Mouse (Mus musculus) Patski (cell line): ENCODE data around the gene Sorbs2. TPM values are rescaled to one million over a fixed set of nuclear protein-coding genes. Genes with fewer than 3 reads are reported as not detected.

Experiments used
- ATAC-seq: fragments of 100-300 bp; one replicate; pipeline ENCODE4 v1.8.0; 2021
- CTCF ChIA-PET: fragments of 350-600 bp; sonication (Branson Sonifier 250); formaldehyde crosslinking; loops from one replicate; lab custom pipeline; 2022; ENCODE audit warnings: inconsistent platforms; lab: Charles Lee
- POLR2A ChIA-PET: fragments of 350-600 bp; sonication (Branson Sonifier 250); formaldehyde crosslinking; loops from one replicate; lab custom pipeline; 2022; ENCODE audit warnings: antibody characterized with exemption, inconsistent platforms; lab: Charles Lee
- DNase-seq: peaks from one replicate; pipeline ENCODE4 v3.0.0-alpha.2; 2011; ENCODE audit warnings: low read depth, low spot score
- H3K27me3 ChIP-seq: fragments of 371-371 bp; one replicate; pipeline ENCODE4 v1.5.1; 2021
- CTCF ChIP-seq: fragments of 100-300 bp; IDR thresholded peaks from one replicate; pipeline ENCODE4 v1.5.1; 2021
- in situ Hi-C: fragments of 300-500 bp; cut with MboI; formaldehyde crosslinking; loops from 3 replicates; pipeline ENCODE4 v1.11.1; 2018; ENCODE audit warnings: low pct_unique_long_range_greater_than_20kb, mixed read lengths
- polyA plus RNA-seq: library from polyadenylated mRNA; unstranded; gene quantifications from one replicate; pipeline ENCODE4 v1.2.3, GENCODE M21; 2021

Sorbs2 gene
- polyA plus RNA-seq, 1 experiment from 2014 or later = 17.3 TPM

GRCm38 (mm10) chr8:45597631-45598420 is 90.2 kb downstream of the Sorbs2 start:
- ATAC-seq (peak; percentile 83), DNase-seq (no peak)
- in situ Hi-C loops = no loop called here
- ChIA-PET CTCF (no interaction called here), POLR2A (no interaction called here)
- H3K27me3 ChIP-seq = no peaks in the 10 kb centered on the region
- no peak for TF ChIP-seq CTCF

DNA sequence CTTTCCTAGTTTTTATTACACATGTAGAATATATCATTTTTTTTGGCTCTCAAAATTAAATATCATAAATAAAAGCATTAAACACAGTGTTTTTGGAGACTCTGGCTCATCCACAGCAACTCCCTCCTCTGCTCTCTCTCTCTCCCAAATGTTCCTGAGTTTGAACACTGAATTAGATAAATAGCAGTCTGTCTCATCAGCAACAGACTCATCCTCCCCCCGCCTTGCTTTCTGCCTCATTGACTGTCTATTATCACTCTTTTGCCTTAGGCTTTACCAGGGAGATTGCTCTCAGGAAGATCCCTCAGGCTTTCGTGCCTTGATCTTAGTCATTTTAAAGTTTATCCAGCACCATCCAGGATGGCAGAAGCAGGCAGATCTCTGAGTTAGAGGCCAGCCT is 91.3 kb downstream of the Sorbs2 start:
- no peaks in the 10 kb centered on the region for H3K27me3 ChIP-seq
- no peak for TF ChIP-seq CTCF
- ATAC-seq (no peak), DNase-seq (no peak)
- in situ Hi-C loops = no loop called here
- POLR2A ChIA-PET = no interaction called here
- CTCF ChIA-PET = no interaction called here

DNA sequence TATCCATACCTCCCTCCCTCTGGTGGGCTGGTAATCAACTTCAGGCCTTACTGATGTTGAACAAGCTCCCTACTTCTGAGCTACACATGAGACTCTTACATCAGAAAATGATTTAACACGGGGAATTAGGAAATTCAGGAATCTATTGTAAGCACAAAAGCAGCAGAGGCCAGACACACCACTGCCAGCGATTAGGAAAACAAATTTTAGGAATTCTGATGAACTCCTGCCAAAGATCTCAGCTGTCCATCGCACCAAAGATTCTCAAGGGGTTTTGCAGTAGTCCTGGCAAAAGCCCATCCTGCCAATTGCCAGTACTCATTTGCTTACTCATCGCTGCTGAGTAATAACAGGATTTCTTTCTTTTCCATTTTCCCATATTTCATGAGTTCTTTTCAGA is 94.4 kb downstream of the Sorbs2 start:
- ATAC-seq (no peak), DNase-seq (peak; percentile 35)
- H3K27me3 ChIP-seq = no peaks in the 10 kb centered on the region
- in situ Hi-C loops = no loop called here
- ChIA-PET POLR2A (no interaction called here), CTCF (interaction anchor here (0.8 to 1.4 kb wide), 3 partner anchors 18 to 178 kb away, joined by 3 to 4 read pairs (median 4); no protein-coding TSS in a partner anchor)
- TF ChIP-seq CTCF = no peak

- in situ Hi-C loops = no loop called here
- CTCF ChIA-PET = no interaction called here
- POLR2A ChIA-PET = interaction anchor here (0.7 kb wide), 2 partner anchors 13 to 48 kb away, joined by 3 read pairs; no protein-coding TSS in a partner anchor
- ATAC-seq = no peak
- H3K27me3 ChIP-seq = no peaks in the 10 kb centered on the region
- TF ChIP-seq CTCF = no peak
- no peak for DNase-seq
Observed at GRCm38 (mm10) chr8:45605419-45605818, 97.8 kb downstream of the Sorbs2 start.

GRCm38 (mm10) chr8:45607012-45607411 is 99.4 kb downstream of the Sorbs2 start:
- no peak for DNase-seq
- no peak for TF ChIP-seq CTCF
- CTCF ChIA-PET = interaction anchor here (1.4 kb wide), 1 partner anchor 10 kb away, joined by 5 read pairs; no protein-coding TSS in a partner anchor
- POLR2A ChIA-PET = no interaction called here
- in situ Hi-C loops = no loop called here
- peak; percentile 65 for ATAC-seq
- no peaks in the 10 kb centered on the region for H3K27me3 ChIP-seq

DNA sequence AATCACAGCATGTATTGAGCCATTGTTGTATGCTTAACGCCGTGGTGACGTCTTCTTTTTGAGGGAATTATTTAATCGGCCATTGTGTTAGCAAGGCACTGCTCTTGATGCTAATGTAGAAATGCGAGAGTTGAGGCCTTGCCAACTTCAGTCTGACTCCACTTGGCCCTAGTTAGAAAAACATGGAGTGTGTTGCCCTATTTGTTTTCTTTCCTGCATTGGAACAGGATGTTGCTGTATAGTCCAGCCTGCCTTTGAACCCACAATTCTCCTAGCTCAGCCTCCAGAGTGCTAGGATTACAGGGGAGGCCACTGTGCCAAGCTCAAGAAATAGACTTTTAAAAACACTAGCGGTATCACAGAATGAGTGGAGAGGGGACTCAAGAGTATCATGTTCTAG is 100.8 kb downstream of the Sorbs2 start:
- no peaks in the 10 kb centered on the region for H3K27me3 ChIP-seq
- DNase-seq (no peak), ATAC-seq (no peak)
- TF ChIP-seq CTCF = no peak
- ChIA-PET POLR2A (no interaction called here), CTCF (no interaction called here)
- in situ Hi-C loops = no loop called here

DNA sequence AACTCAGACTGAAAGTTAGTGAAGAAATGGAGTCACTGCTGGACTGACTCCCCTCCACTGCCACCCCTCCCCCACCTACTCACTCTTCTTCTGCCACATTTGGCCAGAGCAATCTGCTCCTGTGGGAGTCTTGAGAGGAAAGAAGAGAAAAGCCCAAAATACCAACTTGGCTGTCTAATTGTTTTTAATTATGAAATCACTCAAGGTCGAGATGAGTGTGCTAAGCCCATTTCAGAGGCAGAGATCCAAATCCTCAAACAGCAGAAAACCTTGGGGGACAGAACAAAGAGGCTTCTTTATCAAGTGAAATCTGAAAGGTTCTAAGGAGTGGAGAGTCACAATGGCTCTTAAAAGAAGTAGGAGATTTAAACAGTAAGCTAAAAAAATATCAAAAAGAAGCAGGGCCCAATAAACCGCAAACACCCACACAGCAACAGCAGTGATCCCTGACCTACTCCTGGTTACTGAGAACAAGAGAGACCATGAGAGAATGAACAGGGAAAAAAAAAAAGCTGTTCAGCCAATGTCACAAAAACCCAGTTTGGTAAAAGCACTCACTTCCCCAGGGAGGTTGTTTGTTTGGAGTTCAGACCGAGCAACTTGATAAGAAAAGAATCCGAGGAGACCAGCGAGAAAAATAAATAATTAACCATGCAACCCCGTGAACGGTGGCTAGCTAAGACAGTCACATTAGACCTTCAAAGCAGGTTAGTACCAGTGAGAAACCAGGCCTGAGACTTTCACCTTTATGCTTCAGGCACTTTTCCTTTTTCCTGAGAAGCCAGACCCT is 103.0 kb downstream of the Sorbs2 start:
- in situ Hi-C loops = no loop called here

GRCm38 (mm10) chr8:45611320-45611719 is 103.7 kb downstream of the Sorbs2 start:
- no peak for ATAC-seq
- H3K27me3 ChIP-seq = no peaks in the 10 kb centered on the region
- no peak for DNase-seq
- in situ Hi-C loops = no loop called here
- ChIA-PET POLR2A (interaction anchor here (0.6 to 1.3 kb wide), 3 partner anchors 9 to 30 kb away, joined by 3 to 6 read pairs (median 5); no protein-coding TSS in a partner anchor), CTCF (interaction anchor here (1.4 to 1.8 kb wide), 3 partner anchors 24 to 169 kb away, joined by 3 to 5 read pairs (median 3); no protein-coding TSS in a partner anchor)
- TF ChIP-seq CTCF = no peak

More for the DNA sequence above, 103.0 kb downstream of the Sorbs2 start:
- H3K27me3 ChIP-seq = no peaks in the 10 kb centered on the region
- DNase-seq (peak; percentile 38), ATAC-seq (peak; percentile 57)
- CTCF ChIA-PET = interaction anchor here (1.4 to 1.8 kb wide), 3 partner anchors 23 to 170 kb away, joined by 3 to 5 read pairs (median 3); no protein-coding TSS in a partner anchor
- TF ChIP-seq CTCF = no peak
- POLR2A ChIA-PET = interaction anchor here (0.6 to 1.3 kb wide), 4 partner anchors 10 to 29 kb away, joined by 3 to 6 read pairs (median 4); no protein-coding TSS in a partner anchor

DNA sequence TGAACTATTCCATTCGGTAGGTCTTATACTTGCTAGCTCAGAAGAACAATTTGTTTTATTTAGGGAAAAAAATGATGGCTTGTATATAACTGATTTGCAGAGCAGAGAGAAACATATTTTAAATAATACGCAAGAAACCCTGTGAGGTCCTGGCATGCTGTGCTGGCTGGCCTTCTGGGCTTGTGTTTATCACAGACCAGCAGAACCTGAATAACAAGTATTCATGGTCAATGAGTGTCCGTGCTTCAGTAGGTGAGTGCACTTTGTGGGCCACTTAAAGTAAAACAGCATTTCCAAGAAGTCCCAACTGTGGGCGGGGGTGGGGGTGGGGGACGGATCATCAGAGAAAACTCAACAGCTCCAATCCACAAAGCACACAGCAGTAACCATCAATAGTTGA is 107.0 kb downstream of the Sorbs2 start:
- CTCF ChIA-PET = no interaction called here
- TF ChIP-seq CTCF = no peak
- H3K27me3 ChIP-seq = no peaks in the 10 kb centered on the region
- in situ Hi-C loops = no loop called here
- POLR2A ChIA-PET = no interaction called here
- DNase-seq = no peak
- ATAC-seq = no peak

GRCm38 (mm10) chr8:45615050-45615449 is 107.5 kb downstream of the Sorbs2 start:
- TF ChIP-seq CTCF = no peak
- no peaks in the 10 kb centered on the region for H3K27me3 ChIP-seq
- ATAC-seq (no peak), DNase-seq (no peak)
- POLR2A ChIA-PET = no interaction called here
- in situ Hi-C loops = no loop called here
- CTCF ChIA-PET = no interaction called here

GRCm38 (mm10) chr8:45615551-45615950 is 108.0 kb downstream of the Sorbs2 start:
- DNase-seq = no peak
- H3K27me3 ChIP-seq = no peaks in the 10 kb centered on the region
- ChIA-PET CTCF (interaction anchor here (2.6 kb wide), 1 partner anchor 12 kb away, joined by 7 read pairs; no protein-coding TSS in a partner anchor), POLR2A (no interaction called here)
- in situ Hi-C loops = no loop called here
- no peak for ATAC-seq
- no peak for TF ChIP-seq CTCF
